Mouse (Mus musculus) brain, embryonic 14.5 days (tissue): ENCODE measurements at regions not wholly inside any gene's neighbourhood (a gene's known extent, or its start where the extent isn't known, plus 50 kb on each side); places are given as distances from the start of the nearest gene placed in this dataset.

ENCODE experiments used
- CTCF ChIP-seq: fragments of 200-500 bp; IDR thresholded peaks from 2 replicates; pipeline ENCODE4 v1.5.1; 2012; ENCODE audit warnings: inconsistent platforms, mild to moderate bottlenecking, moderate library complexity, borderline replicate concordance; ENCODE audit not compliant: insufficient read depth, insufficient read length; ENCODE audit errors: extremely low read depth
- POLR2A ChIP-seq: fragments of 200-500 bp; IDR thresholded peaks from 2 replicates; pipeline ENCODE4 v1.6.1; 2012; ENCODE audit warnings: mild to moderate bottlenecking, inconsistent platforms, borderline replicate concordance; ENCODE audit not compliant: poor library complexity, insufficient read depth, insufficient read length, severe bottlenecking; ENCODE audit errors: extremely low read depth

DNA sequence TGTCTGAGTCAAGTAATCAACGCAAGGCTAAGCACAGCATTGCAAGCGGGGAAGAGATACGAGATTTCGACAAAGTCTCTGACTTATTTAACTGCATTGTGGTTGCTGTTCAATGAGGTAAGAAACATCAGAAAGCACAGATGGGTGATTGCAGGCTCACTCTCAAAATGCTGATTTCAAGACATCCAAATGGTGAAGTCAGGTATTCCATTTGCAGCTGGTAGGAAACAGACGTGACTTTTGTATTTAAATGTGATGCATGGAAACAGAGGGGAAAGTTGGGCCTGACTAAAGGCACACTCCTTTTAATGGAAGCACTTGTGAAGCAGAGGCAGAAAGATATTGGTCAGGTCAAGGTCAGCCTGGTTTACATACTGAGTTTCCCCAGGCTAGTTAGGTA is 82.5 kb downstream of the Pttg1 start:
- no peak for TF ChIP-seq CTCF
- no peak for TF ChIP-seq POLR2A
